Mouse (Mus musculus) G1E (cell line): ENCODE results near the gene Flywch1.

Experiments
- CTCF ChIP-seq: IDR thresholded peaks from 2 replicates; pipeline ENCODE4 v1.5.1; 2012; ENCODE audit warnings: low read depth, low read length, inconsistent platforms, mixed read lengths
- GATA2 ChIP-seq: IDR thresholded peaks from 2 replicates; pipeline ENCODE4 v1.6.1; 2012; ENCODE audit warnings: low read depth, low read length, inconsistent platforms, borderline replicate concordance

GRCm38 (mm10) chr17:23742210-23742793, 29.1 kb downstream of the Flywch1 start:
- TF ChIP-seq GATA2 (no peak), CTCF (no peak)
